8 mouse cellular contexts compared by ENCODE assay signal in the genomic region with DNA sequence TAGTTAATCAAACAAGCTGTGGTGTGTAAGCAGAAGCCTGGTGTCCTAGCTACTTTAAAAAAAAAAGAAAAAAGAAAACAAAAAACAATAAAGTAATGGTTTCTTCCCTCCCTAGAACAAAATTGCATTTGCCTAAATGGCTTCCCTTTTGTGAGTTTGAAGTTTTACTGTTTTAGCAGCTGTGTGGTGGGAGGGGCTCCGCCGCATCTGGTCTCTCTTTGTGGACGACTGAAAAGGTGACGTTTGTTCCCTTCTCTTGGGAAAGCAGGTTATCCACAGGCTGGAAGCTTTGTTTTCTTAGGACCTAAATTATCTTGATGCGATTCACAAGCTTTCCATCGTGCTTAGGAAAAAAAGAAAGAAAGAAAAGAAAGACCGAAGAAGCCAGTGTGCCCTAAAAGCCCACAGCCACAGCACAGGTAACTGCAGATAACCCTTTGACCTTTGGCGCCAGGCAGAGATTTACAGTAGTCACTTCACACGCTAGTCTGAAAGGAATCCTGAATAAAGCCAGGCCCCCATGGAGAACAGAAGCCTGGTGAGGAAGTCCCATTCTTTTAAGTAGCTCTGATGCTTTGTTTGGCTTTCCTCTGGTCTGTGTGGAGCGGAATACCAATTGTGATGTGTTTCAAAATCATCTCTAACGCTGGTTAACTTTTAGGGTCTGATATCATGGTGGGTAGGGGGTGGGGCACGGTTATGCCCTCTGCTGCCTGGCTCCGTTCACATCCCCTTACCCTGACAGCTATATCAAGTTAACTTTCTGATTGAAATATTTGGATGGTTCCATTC. TPM values are rescaled to one million over a fixed set of nuclear protein-coding genes. Genes with fewer than 3 reads are reported as not detected.
DNase-seq lines count a peak whose midpoint lies in the region; ATAC-seq lines count a peak whose summit lies in the region.

No protein-coding gene starts in this region.

- H3K4me3 ChIP-seq in lung, embryonic 15.5 days = no peak overlapping the region
- H3K4me3 ChIP-seq in forebrain, embryonic 15.5 days = no peak overlapping the region
- no peak overlapping the region for H3K4me3 ChIP-seq in limb, embryonic 11.5 days (ENCODE audit: low read depth, low read length)
- no peak overlapping the region for H3K4me3 ChIP-seq in stomach, embryonic 14.5 days (ENCODE audit: low read depth, low read length)

- 17% methylated on average over 13 of the region's 13 CpGs for WGBS in lung, embryonic 15.5 days
- 10% methylated on average over 13 of the region's 13 CpGs for WGBS in forebrain, embryonic 15.5 days
- WGBS in limb, embryonic 11.5 days = 12% methylated on average over 13 of the region's 13 CpGs
- 11% methylated on average over 13 of the region's 13 CpGs for WGBS in stomach, embryonic 14.5 days

- peak overlapping the region; percentile 24 for H3K4me2 ChIP-seq in lung, embryonic 15.5 days
- 0 out of 2 replicates have a peak overlapping the region, but pooled peaks have one; percentile 23 for H3K4me2 ChIP-seq in forebrain, embryonic 15.5 days (replicated peaks)
- H3K4me2 ChIP-seq in limb, embryonic 11.5 days (ENCODE audit: low read depth, severe bottlenecking) = peak overlapping the region; percentile 5; the same call in 1 of the 2 replicates
- peak overlapping the region; percentile 35 for H3K4me2 ChIP-seq in stomach, embryonic 14.5 days (replicated peaks; ENCODE audit: low read depth, low read length)

- ATAC-seq in lung, embryonic 15.5 days (ENCODE audit: borderline replicate concordance, extremely low read depth, low FRiP score, low TSS enrichment) = peak; percentile 24; the same call in 1 of the 2 replicates
- no peak for ATAC-seq in forebrain, embryonic 15.5 days (replicated peaks)
- ATAC-seq in limb, embryonic 11.5 days (ENCODE audit: insufficient number of reproducible peaks, low FRiP score, low TSS enrichment, low read depth) = no peak
- ATAC-seq in stomach, embryonic 14.5 days (ENCODE audit: insufficient number of reproducible peaks, insufficient read depth, low FRiP score, low read depth) = no peak
- no peak for ATAC-seq in inflammation-experienced regulatory T-cells, adult 6 months
- no peak for ATAC-seq in monocyte, adult 5-6 weeks (replicated peaks; ENCODE audit: insufficient number of reproducible peaks, low FRiP score, low TSS enrichment, poor library complexity, severe bottlenecking)

- no peak for DNase-seq in lung, postnatal 36 days
- DNase-seq in limb, embryonic 11.5 days (ENCODE audit: low spot score) = peak; percentile 64
- no peak for DNase-seq in adrenal gland, adult (ENCODE audit: inconsistent age in 2 of 2, low spot score in 1 of 2)

- H3K9me3 ChIP-seq in lung, embryonic 15.5 days = no peaks in the 10 kb centered on the region
- H3K9me3 ChIP-seq in forebrain, embryonic 15.5 days = no peaks in the 10 kb centered on the region
- H3K9me3 ChIP-seq in limb, embryonic 11.5 days (ENCODE audit: control insufficient read depth, low read length) = no peaks in the 10 kb centered on the region
- no peaks in the 10 kb centered on the region for H3K9me3 ChIP-seq in stomach, embryonic 14.5 days (ENCODE audit: control insufficient read depth, low read depth, low read length)

- H3K27ac ChIP-seq in lung, embryonic 15.5 days = 0 out of 2 replicates have a peak overlapping the region, but pooled peaks have one; percentile 11
- H3K27ac ChIP-seq in forebrain, embryonic 15.5 days (replicated peaks) = no peak overlapping the region
- peak overlapping the region; percentile 22 for H3K27ac ChIP-seq in limb, embryonic 11.5 days (replicated peaks; ENCODE audit: low read depth, low read length)
- peak overlapping the region; percentile 27; the same call in 1 of the 2 replicates for H3K27ac ChIP-seq in stomach, embryonic 14.5 days (ENCODE audit: low read length)

- peaks cover 15% of the 10 kb centered on the region for H3K4me1 ChIP-seq in lung, embryonic 15.5 days
- H3K4me1 ChIP-seq in forebrain, embryonic 15.5 days = peaks cover 12% of the 10 kb centered on the region
- H3K4me1 ChIP-seq in limb, embryonic 11.5 days (ENCODE audit: control insufficient read depth, insufficient read depth, low read length) = peaks cover 7% of the 10 kb centered on the region; the same call in 1 of the 2 replicates
- H3K4me1 ChIP-seq in stomach, embryonic 14.5 days (ENCODE audit: control insufficient read depth, insufficient read depth, low read length) = peaks cover 14% of the 10 kb centered on the region

- no peak overlapping the region for H3K9ac ChIP-seq in lung, embryonic 15.5 days
- no peak overlapping the region for H3K9ac ChIP-seq in forebrain, embryonic 15.5 days (replicated peaks)
- H3K9ac ChIP-seq in limb, embryonic 11.5 days (ENCODE audit: low read length) = no peak overlapping the region; the same call in 1 of the 2 replicates
- no peak overlapping the region for H3K9ac ChIP-seq in stomach, embryonic 14.5 days (replicated peaks; ENCODE audit: low read depth, low read length)

- H3K36me3 ChIP-seq in lung, embryonic 15.5 days = no peaks in the 10 kb centered on the region
- no peaks in the 10 kb centered on the region for H3K36me3 ChIP-seq in forebrain, embryonic 15.5 days
- H3K36me3 ChIP-seq in limb, embryonic 11.5 days (ENCODE audit: control insufficient read depth, insufficient read depth, low read length) = no peaks in the 10 kb centered on the region
- no peaks in the 10 kb centered on the region for H3K36me3 ChIP-seq in stomach, embryonic 14.5 days (ENCODE audit: control insufficient read depth, insufficient read depth, low read length)

- no peaks in the 10 kb centered on the region for H3K27me3 ChIP-seq in lung, embryonic 15.5 days
- 0 out of 2 replicates have a peak, but pooled peaks cover 4% of the 10 kb centered on the region for H3K27me3 ChIP-seq in forebrain, embryonic 15.5 days
- H3K27me3 ChIP-seq in limb, embryonic 11.5 days (ENCODE audit: control insufficient read depth, insufficient read depth, low read length) = no peaks in the 10 kb centered on the region
- no peaks in the 10 kb centered on the region for H3K27me3 ChIP-seq in stomach, embryonic 14.5 days (ENCODE audit: control insufficient read depth, insufficient read depth, low read length)

RNA-seq across cellular contexts. Expression of gene Pygo1, which starts 53.7 kb away (rescaled TPM):
- 3.6 and 4.1 TPM in 2 replicates for polyA plus RNA-seq in lung, embryonic 15.5 days (2015; fragmentation: Nextera tagmentation; extraction: Ambion mirVana)
- polyA plus RNA-seq in forebrain, embryonic 15.5 days (2015; fragmentation: Nextera tagmentation; extraction: Ambion mirVana) = 14.8 and 15.4 TPM in 2 replicates
- 11.4 and 12.4 TPM in 2 replicates for polyA plus RNA-seq in limb, embryonic 11.5 days (2014; fragmentation: Nextera tagmentation; extraction: Ambion mirVana)
- polyA plus RNA-seq in stomach, embryonic 14.5 days (2014; fragmentation: Nextera tagmentation; extraction: Ambion mirVana) = 6.8 and 7.4 TPM in 2 replicates
- not detected for polyA plus RNA-seq in inflammation-experienced regulatory T-cells, adult 6 months (2017; shearing (Covaris generic))
- 0.10 TPM in 1 of 3 replicates, not detected in the others for total RNA-seq in monocyte, adult 5-6 weeks (2017)
